In genomic region chr1:79927740-79928139, GRCm38 (mm10) we compare ENCODE assay signal across 22 mouse cellular contexts.
DNase-seq lines count a peak whose midpoint lies in the region; ATAC-seq and TF ChIP-seq lines count a peak whose summit lies in the region.
"Had no signal": no experiment of that assay in that cellular context is flagged by ENCODE, and none has a peak within 500 bp of the region (broad histone marks: within the 10 kb centered on the region; RNA-seq: fewer than 3 reads in every experiment).

No protein-coding gene starts in this region.

- peak; percentile 60; the same call in 1 of the 2 replicates for ATAC-seq in kidney, embryonic 14.5 days (ENCODE audit: low FRiP score, low TSS enrichment)
- ATAC-seq in kidney, embryonic 15.5 days (replicated peaks; ENCODE audit: low FRiP score): no peak; the same call in 1 of the 2 replicates
- ATAC-seq in kidney, embryonic 16.5 days (ENCODE audit: low FRiP score, low TSS enrichment): peak; percentile 74
- ATAC-seq in kidney, postnatal 0 days (replicated peaks; ENCODE audit: low FRiP score, low read depth): no peak; the same call in 1 of the 2 replicates
- ATAC-seq: activated CD4-positive, CD25-positive, alpha-beta regulatory T cell, adult 4 months; CD4-positive, CD25-positive, alpha-beta regulatory T cell, adult 4 months; Patski had no signal

- H3K4me2 ChIP-seq in kidney, embryonic 14.5 days (replicated peaks; ENCODE audit: low read depth, low read length): no peak overlapping the region
- no peak overlapping the region for H3K4me2 ChIP-seq in kidney, embryonic 15.5 days
- H3K4me2 ChIP-seq in kidney, embryonic 16.5 days (replicated peaks; ENCODE audit: low read depth, low read length): no peak overlapping the region
- H3K4me2 ChIP-seq in kidney, postnatal 0 days (ENCODE audit: low read length): no peak overlapping the region

- no peaks in the 10 kb centered on the region for H3K9me3 ChIP-seq in kidney, embryonic 14.5 days (ENCODE audit: control insufficient read depth, low read length)
- H3K9me3 ChIP-seq in kidney, embryonic 15.5 days (replicated peaks): no peaks in the 10 kb centered on the region
- no peaks in the 10 kb centered on the region for H3K9me3 ChIP-seq in kidney, embryonic 16.5 days (ENCODE audit: low read length)
- no peaks in the 10 kb centered on the region for H3K9me3 ChIP-seq in kidney, postnatal 0 days (replicated peaks; ENCODE audit: low read length)
- H3K9me3 ChIP-seq: G1E had no signal

- H3K36me3 ChIP-seq in kidney, embryonic 14.5 days (ENCODE audit: control insufficient read depth, insufficient read depth, low read length): no peaks in the 10 kb centered on the region
- H3K36me3 ChIP-seq in kidney, embryonic 15.5 days: no peaks in the 10 kb centered on the region
- H3K36me3 ChIP-seq in kidney, embryonic 16.5 days (ENCODE audit: insufficient read depth, low read length): no peaks in the 10 kb centered on the region
- H3K36me3 ChIP-seq in kidney, postnatal 0 days (ENCODE audit: insufficient read depth, low read length): no peaks in the 10 kb centered on the region
- H3K36me3 ChIP-seq: G1E had no signal

- no peak overlapping the region for H3K9ac ChIP-seq in kidney, embryonic 14.5 days (ENCODE audit: low read depth, low read length)
- H3K9ac ChIP-seq in kidney, embryonic 15.5 days: no peak overlapping the region
- no peak overlapping the region for H3K9ac ChIP-seq in kidney, embryonic 16.5 days (replicated peaks; ENCODE audit: low read length)
- H3K9ac ChIP-seq in kidney, postnatal 0 days (ENCODE audit: low read depth, low read length): no peak overlapping the region

- H3K4me3 ChIP-seq in kidney, embryonic 14.5 days (ENCODE audit: low read length): no peak overlapping the region
- no peak overlapping the region for H3K4me3 ChIP-seq in kidney, embryonic 15.5 days (replicated peaks)
- H3K4me3 ChIP-seq in kidney, embryonic 16.5 days (ENCODE audit: low read length): no peak overlapping the region
- no peak overlapping the region for H3K4me3 ChIP-seq in kidney, postnatal 0 days (replicated peaks; ENCODE audit: low read depth, low read length)

- no peak for DNase-seq in kidney, postnatal 25 days
- DNase-seq in kidney, postnatal 4 days: no peak
- DNase-seq in kidney, postnatal 10 days: no peak
- peak; percentile 81 for DNase-seq in kidney, postnatal 0 days (ENCODE audit: low spot score)
- DNase-seq in kidney, adult 9 months: no peak
- DNase-seq: adrenal gland, adult 2 months; adrenal gland, adult 8-10 months; adrenal gland, postnatal 10 days; adrenal gland, postnatal 14 days; adrenal gland, postnatal 25 days; adrenal gland, postnatal 36 days; B cell, adult 2 months; cerebellum, adult 11 months; cerebellum, adult 11-12 months had no signal

- TF ChIP-seq CTCF in kidney, postnatal 0 days (IDR thresholded peaks at IDR 0.05; ENCODE audit: low read depth): no peak

- 0 out of 2 replicates have a peak, but pooled peaks cover 4% of the 10 kb centered on the region for H3K4me1 ChIP-seq in kidney, embryonic 14.5 days (ENCODE audit: control insufficient read depth, insufficient read depth, low read length)
- peaks cover 19% of the 10 kb centered on the region; the same call in 1 of the 2 replicates for H3K4me1 ChIP-seq in kidney, embryonic 15.5 days
- peaks cover 32% of the 10 kb centered on the region for H3K4me1 ChIP-seq in kidney, embryonic 16.5 days (ENCODE audit: insufficient read depth, low read length)
- H3K4me1 ChIP-seq in kidney, postnatal 0 days (replicated peaks; ENCODE audit: insufficient read depth, low read length): no peaks in the 10 kb centered on the region; the same call in 1 of the 2 replicates

- no peak overlapping the region for H3K27ac ChIP-seq in kidney, embryonic 14.5 days (ENCODE audit: low read depth, low read length)
- peak overlapping the region; percentile 60; the same call in 1 of the 2 replicates for H3K27ac ChIP-seq in kidney, embryonic 15.5 days
- H3K27ac ChIP-seq in kidney, embryonic 16.5 days (ENCODE audit: low read length): peak overlapping the region; percentile 63
- no peak overlapping the region for H3K27ac ChIP-seq in kidney, postnatal 0 days

- WGBS in kidney, embryonic 14.5 days: 24% methylated on average over 2 of the region's 2 CpGs
- 19% methylated on average over 2 of the region's 2 CpGs for WGBS in kidney, embryonic 15.5 days
- WGBS in kidney, embryonic 16.5 days: 18% methylated on average over 2 of the region's 2 CpGs
- WGBS in kidney, postnatal 0 days: 11% methylated on average over 2 of the region's 2 CpGs

- H3K27me3 ChIP-seq in kidney, embryonic 14.5 days (ENCODE audit: control insufficient read depth, insufficient read depth, low read length): no peaks in the 10 kb centered on the region
- no peaks in the 10 kb centered on the region for H3K27me3 ChIP-seq in kidney, embryonic 15.5 days
- H3K27me3 ChIP-seq in kidney, embryonic 16.5 days (ENCODE audit: insufficient read depth, low read length): no peaks in the 10 kb centered on the region
- no peaks in the 10 kb centered on the region for H3K27me3 ChIP-seq in kidney, postnatal 0 days (ENCODE audit: insufficient read depth, low read length)
- H3K27me3 ChIP-seq: CH12.LX had no signal

Comparison
In these comparisons a context has a peak if more than half of its experiments do, and no peak if none do; other contexts are left out.
1. ATAC-seq: peak in kidney, embryonic 14.5 days (single experiment) and kidney, embryonic 16.5 days (single experiment); none in kidney, embryonic 15.5 days (single experiment) and kidney, postnatal 0 days (single experiment).
2. H3K27ac ChIP-seq: peak in kidney, embryonic 15.5 days (single experiment) and kidney, embryonic 16.5 days (single experiment); none in kidney, embryonic 14.5 days (single experiment) and kidney, postnatal 0 days (single experiment).